Mouse (Mus musculus) embryonic facial prominence, embryonic 10.5 days (tissue): Measurements from ENCODE around the gene Mymx. TPM values are rescaled to one million over a fixed set of nuclear protein-coding genes. Genes with fewer than 3 reads are reported as not detected.

Source experiments
- polyA plus RNA-seq: library from polyadenylated mRNA; unstranded; fragments of >200 nt; fragmentation: Nextera tagmentation; extraction: Ambion mirVana; gene quantifications from 2 replicates; pipeline ENCODE4 v1.2.1, GENCODE M21; 2016

The Mymx gene
- polyA plus RNA-seq, 1 experiment from 2014 or later: 0.39 TPM

Other genes starting within 250 kb of the Mymx start
- gene Cdc5l, start 168.4 kb downstream of the Mymx start, polyA plus RNA-seq: 66.7 and 68.9 TPM in 2 replicates
- gene Spats1, start 126.7 kb downstream of the Mymx start, polyA plus RNA-seq: 0.39 and 0.55 TPM in 2 replicates
- 33.7 and 36.0 TPM in 2 replicates for gene Aars2, start 95.3 kb downstream of the Mymx start, polyA plus RNA-seq
- 1.1 TPM in 2 replicates for gene Tcte1, start 78.7 kb downstream of the Mymx start, polyA plus RNA-seq
- gene Tmem151b, start 52.4 kb downstream of the Mymx start, polyA plus RNA-seq: 5.8 and 8.3 TPM in 2 replicates
- gene Nfkbie, start 46.4 kb downstream of the Mymx start, polyA plus RNA-seq: 6.6 and 7.1 TPM in 2 replicates
- 95.8 and 101 TPM in 2 replicates for gene Slc35b2, start 38.2 kb downstream of the Mymx start, polyA plus RNA-seq
- 2,187 and 2,215 TPM in 2 replicates for gene Hsp90ab1, start 28.8 kb downstream of the Mymx start, polyA plus RNA-seq
- gene Slc29a1, start 2.5 kb downstream of the Mymx start, polyA plus RNA-seq: 53.4 and 58.1 TPM in 2 replicates
- 0.81 and 0.84 TPM in 2 replicates for gene Capn11, start 57.2 kb upstream of the Mymx start, polyA plus RNA-seq
- gene Mrpl14, start 84.2 kb upstream of the Mymx start, polyA plus RNA-seq: 156 and 170 TPM in 2 replicates
- 41.6 and 51.6 TPM in 2 replicates for gene Tmem63b, start 84.8 kb upstream of the Mymx start, polyA plus RNA-seq
- not detected in 2 replicates for gene 1600014C23Rik, start 131.7 kb upstream of the Mymx start, polyA plus RNA-seq